Mouse (Mus musculus): ENCODE measurements around the gene Card10. TPM values are rescaled to one million over a fixed set of nuclear protein-coding genes. Genes with fewer than 3 reads are reported as not detected.

Card10 gene
- polyA plus RNA-seq, 2 experiments: 1.1 to 2.2 TPM

GRCm38 (mm10) chr15:78763210-78763609, 39.6 kb downstream of the Card10 start:
- Histone ChIP-seq H3K27ac (no peak overlapping the region), H3K9me3 (ENCODE audit: control insufficient read depth, low read length) (no peaks in the 10 kb centered on the region), H3K4me3 (ENCODE audit: insufficient read depth in 1 of 2, low read depth in 2 of 2, low read length in 2 of 2) (no peak overlapping the region), H3K4me2 (ENCODE audit: low read depth) (no peak overlapping the region), H3K36me3 (replicated peaks; ENCODE audit: control insufficient read depth, insufficient read depth, low read depth) (no peaks in the 10 kb centered on the region), H3K9ac (replicated peaks) (no peak overlapping the region), H3K27me3 (ENCODE audit: control insufficient read depth, insufficient read depth, low read length) (no peaks in the 10 kb centered on the region), H3K4me1 (replicated peaks; ENCODE audit: control insufficient read depth in 2 of 2, insufficient read depth in 2 of 2, low read length in 1 of 2) (no peaks in the 10 kb centered on the region)
- 60% methylated on average over 8 of the region's 10 CpGs for WGBS (ENCODE audit: insufficient replicate concordance)
- TF ChIP-seq EP300 (IDR thresholded peaks at IDR 0.05; ENCODE audit: low read depth) (no peak), CTCF (IDR thresholded peaks at IDR 0.05; ENCODE audit: low read depth) (no peak)
- DNase-seq (ENCODE audit: low read depth in 3 of 3, low spot score in 3 of 3) (no peak), ATAC-seq (ENCODE audit: insufficient read depth) (no peak)

GRCm38 (mm10) chr15:78761112-78761511, 41.7 kb downstream of the Card10 start:
- DNase-seq (ENCODE audit: low read depth in 3 of 3, low spot score in 3 of 3): no peak
- no peak overlapping the region for H3K9ac ChIP-seq (replicated peaks)
- H3K4me2 ChIP-seq (ENCODE audit: low read depth): no peak overlapping the region
- no peak for ATAC-seq (ENCODE audit: insufficient read depth)
- H3K9me3 ChIP-seq (ENCODE audit: control insufficient read depth, low read length): no peaks in the 10 kb centered on the region
- H3K4me1 ChIP-seq (replicated peaks; ENCODE audit: control insufficient read depth in 2 of 2, insufficient read depth in 2 of 2, low read length in 1 of 2): no peaks in the 10 kb centered on the region
- 76% methylated on average over 13 of the region's 13 CpGs for WGBS (ENCODE audit: insufficient replicate concordance)
- TF ChIP-seq EP300 (IDR thresholded peaks at IDR 0.05; ENCODE audit: low read depth) (no peak), CTCF (IDR thresholded peaks at IDR 0.05; ENCODE audit: low read depth) (no peak)
- no peak overlapping the region for H3K4me3 ChIP-seq (ENCODE audit: insufficient read depth in 1 of 2, low read depth in 2 of 2, low read length in 2 of 2)
- H3K36me3 ChIP-seq (replicated peaks; ENCODE audit: control insufficient read depth, insufficient read depth, low read depth): no peaks in the 10 kb centered on the region
- no peaks in the 10 kb centered on the region for H3K27me3 ChIP-seq (ENCODE audit: control insufficient read depth, insufficient read depth, low read length)
- H3K27ac ChIP-seq: no peak overlapping the region

- no peak for DNase-seq (ENCODE audit: low read depth in 3 of 3, low spot score in 3 of 3)
- no peak for ATAC-seq (ENCODE audit: insufficient read depth)
- Histone ChIP-seq H3K4me3 (ENCODE audit: insufficient read depth in 1 of 2, low read depth in 2 of 2, low read length in 2 of 2) (no peak overlapping the region), H3K9ac (replicated peaks) (no peak overlapping the region), H3K4me2 (ENCODE audit: low read depth) (no peak overlapping the region), H3K4me1 (replicated peaks; ENCODE audit: control insufficient read depth in 2 of 2, insufficient read depth in 2 of 2, low read length in 1 of 2) (no peaks in the 10 kb centered on the region), H3K27me3 (ENCODE audit: control insufficient read depth, insufficient read depth, low read length) (no peaks in the 10 kb centered on the region), H3K9me3 (ENCODE audit: control insufficient read depth, low read length) (no peaks in the 10 kb centered on the region), H3K27ac (no peak overlapping the region), H3K36me3 (replicated peaks; ENCODE audit: control insufficient read depth, insufficient read depth, low read depth) (no peaks in the 10 kb centered on the region)
- WGBS (ENCODE audit: insufficient replicate concordance): 70% methylated on average over 6 of the region's 6 CpGs
- TF ChIP-seq CTCF (IDR thresholded peaks at IDR 0.05; ENCODE audit: low read depth): no peak
- TF ChIP-seq EP300 (IDR thresholded peaks at IDR 0.05; ENCODE audit: low read depth): no peak
Measured at GRCm38 (mm10) chr15:78758132-78758531, 44.7 kb downstream of the Card10 start.

- TF ChIP-seq EP300 (IDR thresholded peaks at IDR 0.05; ENCODE audit: low read depth) (no peak), CTCF (IDR thresholded peaks at IDR 0.05; ENCODE audit: low read depth) (no peak)
- H3K9ac ChIP-seq (replicated peaks): no peak overlapping the region
Measured at GRCm38 (mm10) chr15:78755966-78756725, 46.7 kb downstream of the Card10 start.

GRCm38 (mm10) chr15:78755226-78755625, 47.6 kb downstream of the Card10 start:
- WGBS (ENCODE audit: insufficient replicate concordance): 40% methylated on average over 3 of the region's 3 CpGs
- ATAC-seq (ENCODE audit: insufficient read depth) (no peak), DNase-seq (ENCODE audit: low read depth in 3 of 3, low spot score in 3 of 3) (no peak)
- Histone ChIP-seq H3K4me3 (ENCODE audit: insufficient read depth in 1 of 2, low read depth in 2 of 2, low read length in 2 of 2) (no peak overlapping the region), H3K27me3 (ENCODE audit: control insufficient read depth, insufficient read depth, low read length) (no peaks in the 10 kb centered on the region), H3K9ac (replicated peaks) (no peak overlapping the region), H3K27ac (no peak overlapping the region), H3K9me3 (ENCODE audit: control insufficient read depth, low read length) (no peaks in the 10 kb centered on the region), H3K4me1 (replicated peaks; ENCODE audit: control insufficient read depth in 2 of 2, insufficient read depth in 2 of 2, low read length in 1 of 2) (no peaks in the 10 kb centered on the region), H3K4me2 (ENCODE audit: low read depth) (no peak overlapping the region), H3K36me3 (replicated peaks; ENCODE audit: control insufficient read depth, insufficient read depth, low read depth) (no peaks in the 10 kb centered on the region)
- TF ChIP-seq CTCF (IDR thresholded peaks at IDR 0.05; ENCODE audit: low read depth) (no peak), EP300 (IDR thresholded peaks at IDR 0.05; ENCODE audit: low read depth) (no peak)

More at GRCm38 (mm10) chr15:78755966-78756725, 46.7 kb downstream of the Card10 start:
- ATAC-seq (ENCODE audit: insufficient read depth): no peak
- Histone ChIP-seq H3K9me3 (ENCODE audit: control insufficient read depth, low read length) (no peaks in the 10 kb centered on the region), H3K4me2 (ENCODE audit: low read depth) (no peak overlapping the region), H3K27me3 (ENCODE audit: control insufficient read depth, insufficient read depth, low read length) (no peaks in the 10 kb centered on the region), H3K36me3 (replicated peaks; ENCODE audit: control insufficient read depth, insufficient read depth, low read depth) (no peaks in the 10 kb centered on the region), H3K4me1 (replicated peaks; ENCODE audit: control insufficient read depth in 2 of 2, insufficient read depth in 2 of 2, low read length in 1 of 2) (no peaks in the 10 kb centered on the region), H3K27ac (no peak overlapping the region), H3K4me3 (ENCODE audit: insufficient read depth in 1 of 2, low read depth in 2 of 2, low read length in 2 of 2) (no peak overlapping the region)
- 70% methylated on average over 12 of the region's 12 CpGs for WGBS (ENCODE audit: insufficient replicate concordance)
- DNase-seq (ENCODE audit: low read depth in 3 of 3, low spot score in 3 of 3): no peak
